Comparison of ENCODE assay signal across 8 mouse cellular contexts in the genomic region with DNA sequence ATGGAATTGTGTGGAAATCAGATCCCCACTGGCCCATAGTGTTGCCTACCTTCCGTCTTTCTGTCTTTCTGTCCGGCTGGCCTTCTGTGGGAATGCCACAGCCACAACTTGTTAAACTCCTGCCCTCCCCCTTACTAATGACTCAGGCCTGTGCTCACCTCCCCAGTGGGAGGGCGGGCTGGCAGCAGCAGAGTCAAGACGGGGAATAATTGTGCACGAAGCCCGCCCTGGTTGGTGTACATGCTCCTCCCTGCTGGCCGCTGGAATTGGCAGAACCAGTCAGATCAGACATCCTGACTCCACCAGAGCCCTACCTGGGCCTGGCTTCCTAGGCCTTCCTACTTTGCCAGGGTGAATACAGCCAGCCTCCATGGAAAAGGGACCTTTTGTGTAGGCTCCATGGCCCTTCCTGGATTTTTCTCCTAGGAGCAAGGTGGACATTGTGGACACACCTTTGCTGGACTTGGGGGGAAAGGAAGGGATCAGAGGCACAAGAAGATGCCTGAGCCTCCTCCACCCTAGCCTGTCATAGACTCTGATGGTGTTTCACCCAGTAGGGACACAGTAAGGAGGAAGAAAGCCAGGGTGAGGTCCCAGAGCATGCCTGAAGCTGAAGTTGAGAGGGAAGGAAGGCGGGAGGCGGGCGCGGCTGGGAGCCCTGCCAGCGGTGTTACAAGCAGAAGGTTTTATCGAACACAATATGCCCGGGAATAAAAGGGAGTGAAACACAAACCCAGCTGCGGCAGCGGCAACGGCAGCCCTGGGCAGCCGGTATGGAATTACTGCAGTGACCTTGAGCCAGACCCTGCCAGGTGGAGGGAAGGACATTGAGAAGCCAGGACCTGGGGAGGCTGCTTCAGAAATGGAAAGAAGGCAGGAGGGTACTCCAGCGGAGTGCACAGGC. TPM values are rescaled to one million over a fixed set of nuclear protein-coding genes. Genes with fewer than 3 reads are reported as not detected.
DNase-seq lines count a peak whose midpoint lies in the region; ATAC-seq lines count a peak whose summit lies in the region.

No protein-coding gene starts in this region.

- peak; percentile 38 for DNase-seq in ZHBTc4 (ENCODE audit: low read depth, low spot score)
- peak; percentile 81 for DNase-seq in cerebellum, adult 9-10 months
- DNase-seq in heart, embryonic 10.5 days (ENCODE audit: low spot score) = no peak
- DNase-seq in ovary, postnatal 10 days (ENCODE audit: low spot score) = peak; percentile 40
- no peak for DNase-seq in spleen, postnatal 4 days (ENCODE audit: low spot score in 2 of 2)

- peaks cover 74% of the 10 kb centered on the region for H3K27me3 ChIP-seq in heart, embryonic 10.5 days (ENCODE audit: insufficient read depth, poor library complexity, severe bottlenecking)
- no peaks in the 10 kb centered on the region for H3K27me3 ChIP-seq in kidney, embryonic 14.5 days (ENCODE audit: control insufficient read depth, insufficient read depth, low read length)
- peaks cover 6% of the 10 kb centered on the region for H3K27me3 ChIP-seq in limb, embryonic 12.5 days
- peaks cover 95% of the 10 kb centered on the region for H3K27me3 ChIP-seq in liver, embryonic 12.5 days (replicated peaks)

- H3K9ac ChIP-seq in kidney, embryonic 14.5 days (ENCODE audit: low read depth, low read length) = peak overlapping the region; percentile 56
- peak overlapping the region; percentile 5; the same call in 1 of the 2 replicates for H3K9ac ChIP-seq in limb, embryonic 12.5 days (replicated peaks)
- no peak overlapping the region for H3K9ac ChIP-seq in liver, embryonic 12.5 days

- peaks cover 14% of the 10 kb centered on the region; the same call in 1 of the 2 replicates for H3K36me3 ChIP-seq in heart, embryonic 10.5 days
- H3K36me3 ChIP-seq in kidney, embryonic 14.5 days (ENCODE audit: control insufficient read depth, insufficient read depth, low read length) = no peaks in the 10 kb centered on the region
- no peaks in the 10 kb centered on the region for H3K36me3 ChIP-seq in limb, embryonic 12.5 days
- H3K36me3 ChIP-seq in liver, embryonic 12.5 days = no peaks in the 10 kb centered on the region

- 24% methylated on average over 19 of the region's 19 CpGs for WGBS in heart, embryonic 10.5 days
- 15% methylated on average over 19 of the region's 19 CpGs for WGBS in kidney, embryonic 14.5 days
- 13% methylated on average over 19 of the region's 19 CpGs for WGBS in limb, embryonic 12.5 days
- WGBS in liver, embryonic 12.5 days (ENCODE audit: insufficient replicate concordance) = 30% methylated on average over 19 of the region's 19 CpGs

- H3K4me2 ChIP-seq in kidney, embryonic 14.5 days (replicated peaks; ENCODE audit: low read depth, low read length) = peak overlapping the region; percentile 59
- H3K4me2 ChIP-seq in limb, embryonic 12.5 days = peak overlapping the region; percentile 78
- H3K4me2 ChIP-seq in liver, embryonic 12.5 days = no peak overlapping the region

- peak overlapping the region; percentile 92 for H3K27ac ChIP-seq in heart, embryonic 10.5 days
- peak overlapping the region; percentile 79 for H3K27ac ChIP-seq in kidney, embryonic 14.5 days (ENCODE audit: low read depth, low read length)
- H3K27ac ChIP-seq in limb, embryonic 12.5 days = peak overlapping the region; percentile 72
- H3K27ac ChIP-seq in liver, embryonic 12.5 days = no peak overlapping the region

- peak overlapping the region; percentile 68 for H3K4me3 ChIP-seq in heart, embryonic 10.5 days
- peak overlapping the region; percentile 39 for H3K4me3 ChIP-seq in kidney, embryonic 14.5 days (ENCODE audit: low read length)
- H3K4me3 ChIP-seq in limb, embryonic 12.5 days (replicated peaks) = peak overlapping the region; percentile 42
- H3K4me3 ChIP-seq in liver, embryonic 12.5 days = no peak overlapping the region

- H3K9me3 ChIP-seq in heart, embryonic 10.5 days = no peaks in the 10 kb centered on the region
- no peaks in the 10 kb centered on the region for H3K9me3 ChIP-seq in kidney, embryonic 14.5 days (ENCODE audit: control insufficient read depth, low read length)
- H3K9me3 ChIP-seq in limb, embryonic 12.5 days = no peaks in the 10 kb centered on the region
- no peaks in the 10 kb centered on the region for H3K9me3 ChIP-seq in liver, embryonic 12.5 days (replicated peaks)

- ATAC-seq in kidney, embryonic 14.5 days (ENCODE audit: low FRiP score, low TSS enrichment) = peak; percentile 10; the same call in 1 of the 2 replicates
- no peak for ATAC-seq in limb, embryonic 12.5 days (ENCODE audit: insufficient number of reproducible peaks, insufficient read depth, low FRiP score, low TSS enrichment, low read depth)
- ATAC-seq in liver, embryonic 12.5 days = no peak

- peaks cover 71% of the 10 kb centered on the region for H3K4me1 ChIP-seq in heart, embryonic 10.5 days
- H3K4me1 ChIP-seq in kidney, embryonic 14.5 days (ENCODE audit: control insufficient read depth, insufficient read depth, low read length) = peaks cover 39% of the 10 kb centered on the region
- H3K4me1 ChIP-seq in limb, embryonic 12.5 days (replicated peaks) = peaks cover 36% of the 10 kb centered on the region
- H3K4me1 ChIP-seq in liver, embryonic 12.5 days = 0 out of 2 replicates have a peak, but pooled peaks cover 6% of the 10 kb centered on the region

RNA-seq across cellular contexts. Expression of a gene that starts 1.4 kb away (rescaled TPM):
- 7.7 and 14.2 TPM in 2 replicates for polyA plus RNA-seq in heart, embryonic 10.5 days (2016; fragmentation: Nextera tagmentation; extraction: Ambion mirVana)
- polyA plus RNA-seq in kidney, embryonic 14.5 days (2014; fragmentation: Nextera tagmentation; extraction: Ambion mirVana) = 13.4 and 16.4 TPM in 2 replicates
- polyA plus RNA-seq in limb, embryonic 12.5 days (2016; fragmentation: Nextera tagmentation; extraction: Ambion mirVana) = 2.8 and 4.1 TPM in 2 replicates
- polyA plus RNA-seq in liver, embryonic 12.5 days (2016; fragmentation: Nextera tagmentation; extraction: Ambion mirVana) = not detected in 2 replicates

RNA-seq across cellular contexts. Expression of a gene that starts 12.4 kb away (rescaled TPM):
- not detected in 2 replicates for polyA plus RNA-seq in heart, embryonic 10.5 days (2016; fragmentation: Nextera tagmentation; extraction: Ambion mirVana)
- 0.07 and 0.23 TPM in 2 replicates for polyA plus RNA-seq in kidney, embryonic 14.5 days (2014; fragmentation: Nextera tagmentation; extraction: Ambion mirVana)
- 0.20 and 0.40 TPM in 2 replicates for polyA plus RNA-seq in limb, embryonic 12.5 days (2016; fragmentation: Nextera tagmentation; extraction: Ambion mirVana)
- polyA plus RNA-seq in liver, embryonic 12.5 days (2016; fragmentation: Nextera tagmentation; extraction: Ambion mirVana) = not detected in 2 replicates

RNA-seq across cellular contexts. Expression of a gene that starts 23.2 kb away (rescaled TPM):
- 9.3 and 12.5 TPM in 2 replicates for polyA plus RNA-seq in heart, embryonic 10.5 days (2016; fragmentation: Nextera tagmentation; extraction: Ambion mirVana)
- 1.6 and 2.6 TPM in 2 replicates for polyA plus RNA-seq in kidney, embryonic 14.5 days (2014; fragmentation: Nextera tagmentation; extraction: Ambion mirVana)
- 5.1 and 7.0 TPM in 2 replicates for polyA plus RNA-seq in limb, embryonic 12.5 days (2016; fragmentation: Nextera tagmentation; extraction: Ambion mirVana)
- polyA plus RNA-seq in liver, embryonic 12.5 days (2016; fragmentation: Nextera tagmentation; extraction: Ambion mirVana) = 0.28 and 0.37 TPM in 2 replicates

RNA-seq across cellular contexts. Expression of a gene that starts 24.3 kb away (rescaled TPM):
- 1.5 and 2.4 TPM in 2 replicates for polyA plus RNA-seq in heart, embryonic 10.5 days (2016; fragmentation: Nextera tagmentation; extraction: Ambion mirVana)
- polyA plus RNA-seq in kidney, embryonic 14.5 days (2014; fragmentation: Nextera tagmentation; extraction: Ambion mirVana) = 8.7 and 14.1 TPM in 2 replicates
- polyA plus RNA-seq in limb, embryonic 12.5 days (2016; fragmentation: Nextera tagmentation; extraction: Ambion mirVana) = 25.5 and 26.9 TPM in 2 replicates
- 2.5 and 3.2 TPM in 2 replicates for polyA plus RNA-seq in liver, embryonic 12.5 days (2016; fragmentation: Nextera tagmentation; extraction: Ambion mirVana)

RNA-seq across cellular contexts. Expression of a gene that starts 50.7 kb away (rescaled TPM):
- 3.2 and 6.9 TPM in 2 replicates for polyA plus RNA-seq in heart, embryonic 10.5 days (2016; fragmentation: Nextera tagmentation; extraction: Ambion mirVana)
- 4.1 and 4.5 TPM in 2 replicates for polyA plus RNA-seq in kidney, embryonic 14.5 days (2014; fragmentation: Nextera tagmentation; extraction: Ambion mirVana)
- polyA plus RNA-seq in limb, embryonic 12.5 days (2016; fragmentation: Nextera tagmentation; extraction: Ambion mirVana) = 4.1 and 5.7 TPM in 2 replicates
- polyA plus RNA-seq in liver, embryonic 12.5 days (2016; fragmentation: Nextera tagmentation; extraction: Ambion mirVana) = 2.0 and 3.2 TPM in 2 replicates

Comparison
In these comparisons a context has a peak if more than half of its experiments do, and no peak if none do; other contexts are left out.
1. DNase-seq: peak in ZHBTc4 (single experiment), cerebellum, adult 9-10 months (single experiment) and ovary, postnatal 10 days (single experiment); none in heart, embryonic 10.5 days (single experiment) and spleen, postnatal 4 days (0 of 2).